Comparison of ENCODE assay signal across 24 mouse cellular contexts in genomic region chr15:86781160-86781559, GRCm38 (mm10).
DNase-seq lines count a peak whose midpoint lies in the region; ATAC-seq and TF ChIP-seq lines count a peak whose summit lies in the region.
"Had no signal": no experiment of that assay in that cellular context is flagged by ENCODE, and none has a peak within 500 bp of the region (broad histone marks: within the 10 kb centered on the region; RNA-seq: fewer than 3 reads in every experiment).

No protein-coding gene starts in this region.

- H3K9me3 ChIP-seq in forebrain, embryonic 14.5 days (replicated peaks; ENCODE audit: control insufficient read depth, low read length), result no peaks in the 10 kb centered on the region
- H3K9me3 ChIP-seq in forebrain, embryonic 12.5 days, result no peaks in the 10 kb centered on the region
- H3K9me3 ChIP-seq in forebrain, postnatal 0 days (ENCODE audit: low read length), result no peaks in the 10 kb centered on the region
- no peaks in the 10 kb centered on the region for H3K9me3 ChIP-seq in forebrain, embryonic 15.5 days
- H3K9me3 ChIP-seq: embryonic facial prominence, embryonic 10.5 days; embryonic facial prominence, embryonic 12.5 days; forebrain, embryonic 13.5 days had no signal

- no peaks in the 10 kb centered on the region for H3K36me3 ChIP-seq in forebrain, embryonic 14.5 days (ENCODE audit: control insufficient read depth, insufficient read depth, low read length)
- no peaks in the 10 kb centered on the region for H3K36me3 ChIP-seq in forebrain, embryonic 12.5 days (replicated peaks)
- H3K36me3 ChIP-seq in forebrain, postnatal 0 days (ENCODE audit: insufficient read depth), result no peaks in the 10 kb centered on the region
- no peaks in the 10 kb centered on the region for H3K36me3 ChIP-seq in forebrain, embryonic 15.5 days
- H3K36me3 ChIP-seq: embryonic facial prominence, embryonic 10.5 days; embryonic facial prominence, embryonic 12.5 days; G1E had no signal

- no peak overlapping the region for H3K4me2 ChIP-seq in forebrain, embryonic 14.5 days (ENCODE audit: low read length)
- no peak overlapping the region for H3K4me2 ChIP-seq in forebrain, embryonic 12.5 days
- H3K4me2 ChIP-seq in forebrain, postnatal 0 days (ENCODE audit: low read depth), result no peak overlapping the region
- H3K4me2 ChIP-seq in forebrain, embryonic 15.5 days (replicated peaks), result no peak overlapping the region
- H3K4me2 ChIP-seq: embryonic facial prominence, embryonic 12.5 days; forebrain, embryonic 13.5 days had no signal

- ATAC-seq in forebrain, embryonic 14.5 days, result no peak
- ATAC-seq in forebrain, embryonic 12.5 days (ENCODE audit: low FRiP score), result no peak
- peak; percentile 68 for ATAC-seq in forebrain, postnatal 0 days
- ATAC-seq in forebrain, embryonic 15.5 days (replicated peaks), result no peak
- ATAC-seq: activated CD4-positive, CD25-positive, alpha-beta regulatory T cell, adult 4 months; CD4-positive, CD25-positive, alpha-beta regulatory T cell, adult 4 months; forebrain, embryonic 13.5 days; Patski had no signal

- TF ChIP-seq CTCF in forebrain, postnatal 0 days (IDR thresholded peaks at IDR 0.05; ENCODE audit: low read depth), result no peak
- TF ChIP-seq CTCF in brain, embryonic 14.5 days (IDR thresholded peaks at IDR 0.05; ENCODE audit: borderline replicate concordance, extremely low read depth, insufficient read depth, insufficient read length), result no peak

- peak; percentile 37 for DNase-seq in forebrain, embryonic 14.5 days (ENCODE audit: low spot score)
- peak; percentile 69 for DNase-seq in forebrain, postnatal 0 days
- DNase-seq in right cerebral cortex, postnatal 10 days (ENCODE audit: low spot score in 2 of 2), result peak; percentile 49 to 59
- no peak for DNase-seq in right cerebral cortex, postnatal 25 days
- peak; percentile 41 for DNase-seq in brain, embryonic 14.5 days (ENCODE audit: low read depth)
- DNase-seq in layer of hippocampus, adult 9-11 months, result no peak
- DNase-seq: adrenal gland, adult 8-10 months; adrenal gland, postnatal 14 days; adrenal gland, postnatal 36 days; B cell, adult 2 months; cerebellum, adult 11-12 months; cerebellum, adult 2 months; cerebellum, adult 9-10 months; cerebellum, postnatal 25 days had no signal

- no peaks in the 10 kb centered on the region for H3K27me3 ChIP-seq in forebrain, embryonic 14.5 days (replicated peaks; ENCODE audit: control insufficient read depth, insufficient read depth, low read length)
- H3K27me3 ChIP-seq in forebrain, embryonic 12.5 days, result no peaks in the 10 kb centered on the region
- H3K27me3 ChIP-seq in forebrain, postnatal 0 days (ENCODE audit: insufficient read depth, low read length), result no peaks in the 10 kb centered on the region
- no peaks in the 10 kb centered on the region for H3K27me3 ChIP-seq in forebrain, embryonic 15.5 days
- H3K27me3 ChIP-seq: CH12.LX; embryonic facial prominence, embryonic 12.5 days; forebrain, embryonic 13.5 days had no signal

- WGBS in forebrain, embryonic 14.5 days, result 86% methylated on average over 11 of the region's 11 CpGs
- WGBS in forebrain, embryonic 12.5 days, result 93% methylated on average over 11 of the region's 11 CpGs
- WGBS in forebrain, postnatal 0 days, result 76% methylated on average over 11 of the region's 11 CpGs
- WGBS in forebrain, embryonic 15.5 days, result 77% methylated on average over 11 of the region's 11 CpGs

- no peaks in the 10 kb centered on the region for H3K4me1 ChIP-seq in forebrain, embryonic 14.5 days (ENCODE audit: control insufficient read depth, insufficient read depth, low read length)
- H3K4me1 ChIP-seq in forebrain, embryonic 12.5 days, result no peaks in the 10 kb centered on the region
- H3K4me1 ChIP-seq in forebrain, postnatal 0 days (ENCODE audit: insufficient read depth), result no peaks in the 10 kb centered on the region
- H3K4me1 ChIP-seq in forebrain, embryonic 15.5 days, result peaks cover 4% of the 10 kb centered on the region; the same call in 1 of the 2 replicates
- H3K4me1 ChIP-seq: embryonic facial prominence, embryonic 10.5 days; embryonic facial prominence, embryonic 12.5 days had no signal

- no peak overlapping the region for H3K4me3 ChIP-seq in forebrain, embryonic 14.5 days (ENCODE audit: low read depth, low read length)
- no peak overlapping the region for H3K4me3 ChIP-seq in forebrain, embryonic 12.5 days (replicated peaks)
- H3K4me3 ChIP-seq in forebrain, postnatal 0 days (ENCODE audit: low read depth, low read length), result no peak overlapping the region
- H3K4me3 ChIP-seq in forebrain, embryonic 15.5 days, result no peak overlapping the region
- H3K4me3 ChIP-seq: embryonic facial prominence, embryonic 10.5 days; embryonic facial prominence, embryonic 12.5 days; forebrain, embryonic 13.5 days had no signal

- TF ChIP-seq POLR2A in brain, embryonic 14.5 days (IDR thresholded peaks at IDR 0.05; ENCODE audit: borderline replicate concordance, extremely low read depth, insufficient read depth, insufficient read length, poor library complexity, severe bottlenecking), result no peak

- H3K27ac ChIP-seq in forebrain, embryonic 14.5 days (ENCODE audit: low read depth, low read length), result no peak overlapping the region
- no peak overlapping the region for H3K27ac ChIP-seq in forebrain, embryonic 12.5 days
- no peak overlapping the region for H3K27ac ChIP-seq in forebrain, postnatal 0 days (ENCODE audit: low read depth, low read length)
- H3K27ac ChIP-seq in forebrain, embryonic 15.5 days (replicated peaks), result no peak overlapping the region
- H3K27ac ChIP-seq: embryonic facial prominence, embryonic 10.5 days; embryonic facial prominence, embryonic 12.5 days; forebrain, embryonic 13.5 days had no signal

- H3K9ac ChIP-seq in forebrain, embryonic 14.5 days (ENCODE audit: low read length), result no peak overlapping the region
- no peak overlapping the region for H3K9ac ChIP-seq in forebrain, embryonic 12.5 days
- H3K9ac ChIP-seq in forebrain, postnatal 0 days, result no peak overlapping the region
- no peak overlapping the region for H3K9ac ChIP-seq in forebrain, embryonic 15.5 days (replicated peaks)
- H3K9ac ChIP-seq: embryonic facial prominence, embryonic 12.5 days; forebrain, embryonic 13.5 days had no signal

Comparison
In these comparisons a context has a peak if more than half of its experiments do, and no peak if none do; other contexts are left out.
1. DNase-seq: peak in forebrain, embryonic 14.5 days (single experiment), forebrain, postnatal 0 days (single experiment), right cerebral cortex, postnatal 10 days (2 of 2) and brain, embryonic 14.5 days (single experiment); none in right cerebral cortex, postnatal 25 days (single experiment) and layer of hippocampus, adult 9-11 months (single experiment).